Mouse (Mus musculus) right cerebral cortex, postnatal 25 days (tissue): ENCODE measurements around the gene Syngr3.
"Not testable (repeated sequence)": the region's sequence is repeated elsewhere in the genome, so short reads cannot be mapped to it uniquely, and the experiment has no call there.

Experiments used
- DNase-seq: peaks from one replicate; pipeline ENCODE4 v3.0.0; 2022

Gene Syngr3

DNA sequence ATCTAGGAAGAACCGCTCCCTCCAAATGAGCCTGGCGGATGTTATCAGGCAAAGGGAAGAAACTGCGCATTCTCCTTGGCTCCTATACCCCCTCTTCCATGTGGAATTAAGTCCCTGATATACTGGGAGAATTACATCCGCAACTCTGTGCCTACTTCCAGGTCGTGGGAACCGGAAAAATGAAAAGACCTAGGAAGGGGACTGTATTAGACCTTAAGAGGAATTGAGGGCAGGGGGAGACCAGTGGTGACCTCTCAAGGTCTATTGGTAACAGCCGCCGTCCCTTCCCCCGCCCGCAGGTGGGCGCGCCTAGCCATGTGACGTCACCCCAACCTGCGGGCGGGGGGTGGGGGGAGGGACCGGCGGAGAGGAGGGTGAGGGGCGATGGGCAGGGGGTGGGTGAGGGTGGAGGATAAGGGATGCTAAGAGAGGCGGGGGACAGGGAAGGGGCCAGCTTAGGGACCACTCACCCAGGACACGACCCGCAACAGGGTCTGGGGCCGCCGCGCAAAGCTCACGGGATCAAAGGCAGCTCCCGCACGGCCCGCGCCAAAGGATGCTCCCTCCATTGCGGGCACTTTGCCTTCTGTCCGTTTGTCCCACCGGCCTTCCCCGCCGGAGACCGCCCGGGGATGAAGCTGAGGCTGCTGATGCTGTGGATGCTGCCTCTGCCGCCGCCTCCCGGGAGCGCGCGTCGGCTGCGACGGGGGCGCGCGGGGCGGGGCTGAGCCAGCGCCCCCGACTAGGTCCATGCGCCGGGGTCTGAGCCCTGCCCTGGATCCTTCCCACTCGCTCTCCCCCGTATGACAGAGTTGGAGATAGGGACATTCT is at the start of gene Syngr3:
TSS of gene Syngr3 (minus strand) at position 705 of the 831 bp plus-strand sequence.
- peak; percentile 63 for DNase-seq

DNA sequence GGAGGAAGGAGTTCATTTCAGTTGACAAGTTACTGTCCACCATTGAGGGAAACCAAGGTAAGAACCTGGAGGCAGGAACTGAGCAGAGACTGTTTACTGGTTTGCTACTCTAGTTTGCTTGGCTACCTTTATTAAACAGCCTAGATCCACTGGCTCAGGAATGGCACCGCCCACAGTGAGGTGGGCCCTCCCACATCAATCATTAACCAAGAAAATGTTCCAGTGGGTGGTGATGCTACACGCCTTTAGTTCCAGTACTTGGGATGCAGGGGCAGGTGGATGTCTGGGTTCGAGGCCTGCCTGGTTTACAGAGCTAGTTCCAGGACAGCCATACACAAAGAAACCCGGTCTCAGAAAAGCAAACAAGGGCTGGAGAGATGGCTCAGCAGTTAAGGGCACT is 48.5 kb upstream of the Syngr3 start:
- DNase-seq: no peak

DNA sequence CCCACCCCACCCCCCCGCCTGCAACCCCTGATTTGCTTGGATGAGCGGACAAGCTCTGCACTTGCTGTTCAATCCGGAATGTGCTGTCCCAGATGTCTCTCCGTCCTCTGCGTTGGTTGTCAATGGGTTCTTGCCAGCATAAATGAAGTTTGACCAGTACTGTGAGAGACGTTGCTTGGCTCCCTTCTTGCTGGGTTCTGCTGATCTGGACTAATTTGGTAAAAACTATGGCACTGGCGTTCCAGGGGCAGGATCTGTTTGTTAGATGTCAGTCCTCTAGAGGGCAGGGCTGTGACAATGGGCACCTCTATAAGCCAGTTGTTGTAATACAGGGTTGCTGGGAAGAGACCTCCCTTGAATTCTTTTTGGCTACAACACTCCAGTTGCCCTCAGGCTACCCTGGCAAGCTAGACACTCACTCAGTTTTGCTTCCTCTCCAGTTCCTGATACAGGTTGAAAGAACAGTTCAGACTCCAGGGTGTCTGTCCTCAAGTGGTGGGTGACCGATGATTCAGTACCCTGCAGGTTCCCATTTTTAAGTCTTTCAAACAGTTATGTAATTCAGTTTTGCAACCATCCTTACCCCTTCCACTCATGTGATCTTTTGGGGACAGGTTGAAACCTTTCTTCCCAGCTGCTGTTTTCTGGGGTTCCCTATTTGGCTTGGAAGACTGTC is 47.5 kb upstream of the Syngr3 start:
- DNase-seq: no peak

DNA sequence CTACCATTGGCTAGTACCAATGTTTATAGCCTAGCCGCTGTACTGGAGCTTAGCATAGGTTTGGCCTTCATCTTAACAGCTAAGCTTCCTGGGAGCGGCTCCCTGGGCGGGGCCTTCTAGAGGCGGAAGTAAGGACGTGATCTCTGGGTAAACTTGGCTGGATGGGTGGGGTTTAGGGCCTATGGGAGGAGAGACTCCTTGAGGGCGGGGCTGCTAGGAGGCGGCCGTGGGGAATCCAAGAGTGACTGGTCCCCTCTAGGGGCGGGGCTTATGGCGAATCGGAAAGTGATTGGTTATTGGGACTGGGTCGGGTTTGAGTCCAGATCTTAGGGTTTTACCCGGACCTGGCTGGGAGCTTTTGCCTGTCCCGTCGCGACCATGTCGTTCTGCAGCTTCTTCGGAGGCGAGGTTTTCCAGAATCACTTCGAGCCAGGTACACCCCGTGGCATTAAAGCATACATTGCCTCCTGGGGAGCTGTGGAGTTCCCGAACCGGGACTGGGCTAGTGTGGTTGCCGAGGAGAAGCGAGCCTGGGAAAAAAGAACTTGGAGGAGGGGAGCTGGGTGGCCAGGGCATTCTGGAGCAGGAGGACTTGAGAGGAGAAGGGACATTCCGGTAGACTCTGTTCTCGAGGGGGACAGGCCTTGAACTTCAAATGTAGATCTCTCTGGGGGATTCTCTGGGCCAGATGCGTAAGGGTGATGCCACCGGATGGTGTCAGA is 46.7 kb upstream of the Syngr3 start, which contains the start of gene Msrb1:
TSS of gene Msrb1 (plus strand) at position 313 of the 722 bp plus-strand sequence.
- DNase-seq: peak; percentile 89

DNA sequence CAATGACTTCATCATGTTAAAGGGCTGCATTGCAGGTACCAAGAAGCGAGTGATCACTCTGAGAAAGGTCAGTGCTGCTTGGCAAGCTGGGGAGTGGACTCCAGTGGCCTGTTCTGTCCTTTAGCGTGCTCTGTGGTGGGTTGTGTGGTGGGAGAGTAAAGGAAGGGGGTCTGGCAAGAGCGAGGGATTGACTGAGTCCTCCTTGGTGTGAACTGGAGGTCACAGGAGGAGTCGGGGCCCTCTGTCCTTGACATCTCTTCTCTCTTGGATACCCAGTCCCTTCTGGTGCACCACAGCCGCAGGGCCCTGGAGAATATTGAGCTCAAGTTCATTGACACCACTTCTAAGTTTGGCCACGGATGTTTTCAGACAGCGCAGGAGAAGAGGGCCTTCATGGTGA is 45.7 kb upstream of the Syngr3 start:
- no peak for DNase-seq

DNA sequence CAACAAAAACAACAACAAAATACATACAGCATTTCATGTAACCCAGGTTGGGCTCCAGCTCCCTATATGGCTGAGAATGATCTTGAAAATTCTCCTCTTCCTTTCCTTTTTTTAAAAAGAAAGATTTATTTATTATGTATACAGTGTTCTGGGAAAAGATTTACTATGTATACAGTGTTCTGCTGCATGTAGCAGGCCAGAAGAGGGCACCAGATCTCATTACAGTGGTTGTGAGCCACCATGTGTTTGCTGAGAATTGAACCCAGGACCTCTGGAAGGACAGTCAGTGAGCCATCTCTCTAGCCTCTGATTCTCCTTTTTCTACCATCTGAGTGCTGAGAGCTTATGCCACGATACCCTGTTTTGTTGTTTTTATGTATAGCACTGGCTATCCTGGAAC is 44.8 kb upstream of the Syngr3 start:
- no peak for DNase-seq

DNA sequence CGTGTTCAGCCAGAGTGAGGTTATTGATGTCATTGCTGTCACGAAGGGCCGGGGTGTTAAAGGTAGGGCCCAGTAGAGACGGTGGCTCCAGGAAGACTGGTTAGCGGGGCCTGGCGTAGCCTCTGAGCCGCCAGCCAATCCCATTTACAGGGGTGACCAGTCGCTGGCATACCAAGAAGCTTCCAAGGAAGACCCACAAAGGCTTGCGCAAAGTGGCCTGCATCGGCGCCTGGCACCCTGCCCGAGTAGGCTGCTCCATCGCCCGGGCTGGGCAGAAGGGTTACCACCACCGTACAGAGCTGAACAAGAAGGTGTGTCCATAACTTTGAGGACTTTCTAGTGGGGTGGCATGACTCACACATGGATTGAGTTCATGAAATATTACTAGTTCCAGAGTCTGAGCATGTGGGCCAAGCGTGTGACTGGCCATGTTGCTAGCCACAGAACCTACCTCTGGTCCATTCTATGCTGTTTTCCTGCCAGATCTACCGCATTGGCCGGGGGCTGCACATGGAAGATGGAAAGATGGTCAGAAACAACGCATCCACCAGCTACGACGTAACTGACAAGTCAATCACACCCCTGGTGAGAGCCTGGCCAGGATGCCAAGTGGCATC is 43.8 kb upstream of the Syngr3 start:
- DNase-seq: no peak

DNA sequence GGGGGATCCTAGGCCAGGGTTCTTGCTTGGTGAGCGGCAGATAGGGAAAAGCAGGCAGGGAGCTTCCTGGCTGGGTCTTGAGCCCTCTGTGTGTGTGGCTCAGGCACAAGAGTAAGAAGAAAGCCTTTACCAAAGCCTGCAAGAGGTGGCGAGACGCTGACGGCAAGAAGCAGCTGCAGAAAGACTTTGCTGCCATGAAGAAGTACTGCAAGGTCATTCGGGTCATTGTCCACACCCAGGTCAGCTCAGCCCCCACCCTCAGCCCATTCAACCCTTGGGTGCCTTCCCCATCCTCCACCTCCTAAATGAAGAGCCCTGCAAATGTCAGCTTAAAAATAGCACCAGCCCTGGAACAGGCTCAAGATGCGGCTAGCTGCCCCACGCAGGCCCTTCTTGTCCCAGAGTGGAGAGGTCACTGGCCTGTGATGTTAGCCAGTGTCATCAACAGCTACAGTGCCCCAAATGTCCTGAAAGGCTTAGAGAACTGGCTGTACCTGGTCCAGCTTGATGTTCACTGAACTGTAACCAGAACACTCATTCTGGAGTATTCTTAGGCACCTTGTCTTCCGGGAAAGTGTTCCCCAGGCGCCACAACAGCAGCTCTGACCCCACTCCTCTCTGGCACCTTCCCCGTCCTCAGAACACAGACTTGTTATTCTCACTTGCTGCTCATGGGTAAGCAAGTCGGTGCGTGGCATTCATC is 42.6 kb upstream of the Syngr3 start:
- DNase-seq: no peak

DNA sequence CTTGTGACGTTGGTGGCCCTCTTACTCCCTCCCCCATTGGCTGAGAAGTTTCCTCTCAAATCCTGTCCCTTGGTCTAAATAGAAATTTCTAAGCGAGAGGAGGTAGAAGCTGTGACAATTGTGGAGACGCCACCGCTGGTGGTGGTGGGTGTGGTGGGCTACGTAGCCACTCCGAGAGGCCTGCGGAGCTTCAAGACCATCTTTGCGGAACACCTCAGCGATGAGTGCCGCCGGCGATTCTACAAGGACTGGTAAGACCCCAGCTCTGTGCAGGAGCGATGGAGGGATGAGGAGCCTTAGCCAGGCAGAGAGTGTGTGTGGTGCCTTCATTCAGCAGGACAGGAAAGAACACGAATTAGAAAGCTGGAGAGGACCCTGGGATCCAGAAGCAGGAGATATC is 41.0 kb upstream of the Syngr3 start:
- no peak for DNase-seq

DNA sequence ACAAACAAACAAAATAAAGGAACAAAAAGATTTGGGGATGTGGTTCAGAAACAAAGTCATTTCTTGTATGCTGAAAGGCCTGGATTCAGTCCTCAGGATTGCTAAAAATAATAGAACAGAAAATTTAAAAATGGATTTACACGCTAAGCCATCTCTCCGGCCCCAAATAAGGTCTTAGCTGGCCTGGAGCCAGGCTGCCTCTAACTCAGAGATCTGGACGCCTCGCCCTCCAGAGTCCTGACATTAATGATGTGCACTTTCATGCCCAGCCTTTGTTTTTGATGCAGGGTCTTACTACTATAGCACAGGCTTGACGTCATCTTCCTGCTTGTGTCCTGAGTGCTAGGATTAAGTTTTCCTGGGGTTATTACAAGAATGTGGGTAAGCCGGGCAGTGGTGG is 39.3 kb upstream of the Syngr3 start:
- DNase-seq: no peak

DNA sequence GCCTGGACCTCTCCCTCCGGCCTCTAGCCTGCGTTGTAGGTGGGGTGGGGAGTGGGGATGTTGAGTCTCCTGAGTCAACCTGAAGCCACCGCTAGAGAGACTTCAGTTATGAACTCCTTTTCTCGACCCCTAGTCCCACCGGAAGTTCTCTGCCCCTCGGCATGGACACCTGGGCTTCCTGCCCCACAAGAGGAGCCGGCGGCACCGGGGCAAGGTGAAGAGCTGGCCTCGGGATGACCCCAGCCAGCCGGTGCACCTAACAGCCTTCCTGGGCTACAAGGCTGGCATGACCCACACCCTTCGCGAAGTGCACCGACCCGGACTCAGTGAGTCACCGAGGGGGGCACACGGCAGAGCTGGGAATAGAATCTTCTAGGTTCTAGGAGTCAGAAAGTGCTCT is 38.4 kb upstream of the Syngr3 start:
- DNase-seq: no peak

DNA sequence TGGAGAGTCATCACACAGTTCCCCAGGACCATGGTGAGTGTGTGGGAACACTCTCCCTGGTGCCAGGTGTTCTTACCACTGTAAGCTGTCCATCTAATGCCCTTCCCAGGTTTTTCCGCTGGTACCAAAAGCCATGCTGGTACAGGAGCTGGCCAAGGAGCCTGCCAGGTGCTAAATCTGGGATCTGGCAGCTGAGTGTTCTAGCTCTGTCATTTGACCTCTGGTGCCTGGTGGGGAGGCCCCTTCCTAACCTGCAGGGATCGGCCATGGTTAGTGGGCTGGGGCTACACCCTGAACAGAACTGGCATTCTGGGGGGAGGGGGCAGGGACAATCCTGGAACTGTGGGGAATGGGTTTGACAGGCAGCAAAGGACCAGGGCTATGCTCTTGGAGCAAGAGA is 37.9 kb upstream of the Syngr3 start, which contains the start of gene Rpl3l:
TSS of gene Rpl3l (plus strand) at position 203 of the 400 bp plus-strand sequence.
- DNase-seq: no peak

DNA sequence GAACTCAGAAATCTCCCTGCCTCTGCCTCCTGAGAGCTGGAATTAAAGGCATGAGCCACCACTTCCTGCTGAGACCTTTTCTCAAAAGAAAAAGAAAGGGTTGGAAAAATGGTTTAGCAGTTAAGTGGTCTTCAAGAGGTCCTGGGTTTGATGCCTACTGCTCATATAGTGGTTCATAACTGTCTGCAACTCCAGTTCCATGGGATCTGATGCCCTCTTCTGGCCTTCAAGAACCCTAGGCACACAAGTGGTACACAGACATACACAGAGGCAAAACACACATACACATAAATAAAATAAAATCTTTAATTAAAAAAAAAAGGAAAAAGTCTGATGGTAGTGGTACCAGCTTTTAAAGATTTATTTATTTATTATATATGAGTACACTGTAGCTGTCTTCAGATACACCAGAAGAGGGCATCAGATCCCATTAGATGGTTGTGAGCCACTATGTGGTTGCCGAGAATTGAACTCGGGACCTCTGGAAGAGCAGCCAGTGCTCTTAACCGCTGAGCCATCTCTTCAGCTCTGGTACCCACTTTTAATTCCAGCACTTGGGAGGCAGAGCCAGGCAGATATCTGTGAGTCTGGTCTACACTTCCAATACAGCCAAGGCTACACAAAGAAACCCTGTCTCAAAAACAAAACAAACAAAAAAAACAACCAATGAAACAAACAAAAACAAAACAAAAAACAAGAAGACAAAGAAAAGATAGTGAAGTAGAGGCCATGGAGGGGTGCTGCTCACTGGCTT is 36.1 kb upstream of the Syngr3 start:
- DNase-seq: no peak

DNA sequence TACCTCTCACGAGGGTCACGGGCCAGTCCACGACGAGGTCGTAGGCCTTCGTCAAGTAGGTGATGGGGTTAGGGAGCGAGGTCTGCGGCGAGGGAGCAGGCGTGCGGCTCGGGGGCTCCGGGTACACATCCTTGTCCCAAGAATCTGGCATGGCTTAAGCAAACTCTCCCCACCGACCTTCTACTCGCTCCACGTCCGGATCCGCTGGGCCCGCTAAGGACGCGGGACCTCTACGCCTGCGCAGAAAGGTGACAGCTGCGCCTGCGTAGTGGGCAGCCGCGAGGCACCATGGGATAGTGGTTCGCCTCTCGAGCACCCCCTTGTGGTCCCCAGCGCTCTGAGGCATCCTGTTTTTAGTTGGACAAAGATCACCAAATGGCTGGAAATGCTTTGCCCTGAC is 34.4 kb upstream of the Syngr3 start, which contains the start of gene Ndufb10:
TSS of gene Ndufb10 (minus strand) at position 295 of the 400 bp plus-strand sequence.
- peak; percentile 93 for DNase-seq

DNA sequence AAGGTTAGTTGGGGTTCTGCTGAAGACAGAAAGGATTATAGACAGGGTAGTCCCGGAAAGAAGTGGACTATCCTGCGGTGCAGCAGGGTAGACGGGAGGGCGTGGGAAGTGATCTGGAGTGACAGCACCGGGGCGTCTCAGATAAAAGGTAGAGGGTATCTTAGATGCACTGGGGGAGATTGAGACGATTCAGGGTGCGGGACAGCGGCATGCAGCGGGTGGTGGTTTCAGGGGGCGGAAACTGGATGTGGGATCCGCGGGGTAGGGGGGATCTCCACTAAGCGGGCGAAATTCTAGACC is 34.1 kb upstream of the Syngr3 start:
- DNase-seq: no peak

DNA sequence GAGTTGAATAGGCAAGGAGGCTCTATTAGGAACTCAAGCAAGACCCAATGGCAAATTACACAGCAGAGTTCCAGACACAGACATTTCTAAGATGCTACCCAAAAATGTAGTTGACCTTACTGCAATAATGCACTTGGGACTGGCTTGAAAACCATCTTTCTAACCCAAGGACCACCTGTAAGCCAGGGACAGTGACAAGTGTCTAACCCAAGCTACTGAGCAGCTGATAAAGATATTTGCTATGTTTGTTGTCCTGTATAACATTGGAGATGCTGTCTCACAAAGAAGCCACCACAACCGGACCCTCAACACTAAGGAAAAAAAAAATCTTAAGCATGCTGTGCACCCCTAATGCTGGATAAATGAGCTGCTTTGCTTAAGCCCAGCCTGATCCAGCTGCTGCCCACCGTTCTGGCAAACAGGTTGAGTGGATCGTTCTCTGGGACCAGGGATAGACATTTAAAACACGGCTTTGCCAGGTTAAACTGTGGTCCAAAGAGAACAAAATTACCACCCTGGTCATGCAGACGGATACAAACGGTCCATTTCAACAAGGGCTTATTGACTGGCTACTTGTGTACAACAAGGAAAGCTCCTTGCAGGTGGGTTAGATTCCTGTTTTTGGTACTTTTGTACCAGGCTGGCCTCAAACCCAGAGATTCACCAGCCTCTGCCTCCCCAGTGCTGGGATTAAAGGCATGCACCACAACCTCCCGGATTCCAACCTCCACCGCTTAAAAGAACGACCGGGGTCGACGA is 33.5 kb upstream of the Syngr3 start:
- no peak for DNase-seq

DNA sequence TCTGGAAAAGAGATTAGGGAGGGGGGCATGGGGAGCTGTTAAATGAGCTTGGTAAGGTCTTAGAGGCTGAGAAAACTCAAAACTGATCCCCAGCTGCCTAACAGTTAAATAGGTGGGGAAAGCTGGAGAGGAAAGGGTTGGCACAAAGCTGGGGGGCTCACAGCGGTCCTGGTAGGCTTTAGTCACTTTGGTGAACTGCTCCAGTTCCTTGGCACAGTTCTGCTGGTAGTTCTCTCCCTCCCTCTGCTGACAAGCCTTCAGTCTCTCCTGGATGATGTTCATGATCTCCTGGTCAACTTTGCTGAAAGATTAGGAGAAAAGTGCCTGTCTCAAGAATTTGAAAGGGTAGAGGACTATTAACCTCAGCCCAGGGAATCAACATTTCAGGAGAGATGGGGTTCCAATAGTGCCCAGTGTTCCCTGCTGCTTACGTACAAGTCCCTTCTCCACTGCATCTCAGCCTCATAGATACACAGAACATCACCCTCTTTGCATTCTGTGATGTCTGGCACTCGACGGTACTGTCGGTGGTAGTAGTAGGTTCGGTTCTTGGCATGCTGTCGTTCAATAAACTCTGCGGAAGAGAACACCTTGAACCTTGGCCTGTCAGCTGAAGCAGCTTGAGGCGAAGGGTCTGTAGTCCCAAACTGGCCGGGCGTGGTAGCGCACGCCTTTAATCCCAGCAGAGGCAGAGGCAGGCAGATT is 32.6 kb upstream of the Syngr3 start:
- no peak for DNase-seq

DNA sequence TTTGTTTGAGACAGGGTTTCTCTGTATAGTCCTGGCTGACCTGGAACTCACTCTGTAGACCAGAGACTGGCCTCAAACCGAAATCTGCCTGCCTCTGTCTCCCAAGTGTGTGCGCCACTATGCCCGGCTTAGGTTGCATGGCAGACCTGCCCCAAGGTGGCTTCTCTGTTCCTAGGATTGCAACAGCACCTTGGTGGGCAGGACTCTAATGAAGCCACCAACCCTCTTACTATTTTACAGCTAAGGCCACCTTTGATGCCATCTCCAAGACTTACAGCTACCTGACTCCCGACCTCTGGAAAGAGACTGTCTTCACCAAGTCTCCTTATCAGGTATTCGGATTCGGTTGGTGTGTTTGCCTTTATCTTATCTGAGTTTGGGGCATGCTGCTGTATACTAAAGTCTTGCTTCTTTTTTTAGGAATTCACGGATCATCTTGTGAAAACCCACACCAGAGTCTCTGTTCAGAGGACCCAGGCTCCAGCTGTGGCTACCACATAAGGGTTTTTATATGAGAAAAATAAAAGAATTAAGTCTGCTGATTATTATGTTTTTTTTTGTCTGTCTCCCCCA is 31.7 kb upstream of the Syngr3 start:
- not testable (repeated sequence) for DNase-seq

DNA sequence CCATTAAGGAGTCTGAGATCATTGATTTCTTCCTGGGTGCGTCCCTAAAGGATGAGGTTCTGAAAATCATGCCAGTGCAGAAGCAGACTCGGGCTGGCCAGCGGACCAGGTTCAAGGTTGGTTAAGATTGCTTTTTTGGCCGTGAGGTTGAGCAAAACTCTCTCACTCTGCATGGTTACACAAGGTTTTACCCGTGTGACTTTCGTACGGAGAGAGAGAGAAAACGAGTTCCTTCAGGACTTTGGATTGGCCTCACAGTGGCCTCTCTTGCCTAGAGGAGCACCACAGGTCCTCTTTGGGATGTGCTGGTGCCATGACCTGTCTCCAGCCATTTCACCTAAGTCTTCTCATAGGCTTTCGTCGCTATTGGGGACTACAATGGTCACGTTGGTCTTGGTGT is 30.9 kb upstream of the Syngr3 start:
- DNase-seq: not testable (repeated sequence)
